Mouse (Mus musculus): ENCODE data around the gene H60c. TPM values are rescaled to one million over a fixed set of nuclear protein-coding genes. Genes with fewer than 3 reads are reported as not detected.

H60c gene
- polyA plus RNA-seq, 1 experiment from 2014 or later = not detected

- Histone ChIP-seq H3K9me3 (no peaks in the 10 kb centered on the region), H3K4me1 (replicated peaks) (no peaks in the 10 kb centered on the region), H3K27me3 (no peaks in the 10 kb centered on the region), H3K36me3 (no peaks in the 10 kb centered on the region), H3K27ac (no peak overlapping the region), H3K4me2 (replicated peaks) (no peak overlapping the region), H3K4me3 (replicated peaks) (no peak overlapping the region), H3K9ac (replicated peaks) (no peak overlapping the region)
- no peak for ATAC-seq
- 72% methylated on average over 2 of the region's 2 CpGs for WGBS
These were observed 39.0 kb downstream of the H60c start for GRCm38 (mm10) chr10:3228447-3229195.

Other genes with a start within 250 kb of the H60c start
- gene Ppp1r14c, start 98.3 kb upstream of the H60c start, polyA plus RNA-seq (2015; fragmentation: Nextera tagmentation; extraction: Ambion mirVana) = 18.2 and 22.3 TPM in 2 replicates

All from midbrain, embryonic 13.5 days (tissue).